Mouse (Mus musculus) heart, embryonic 12.5 days (tissue): ENCODE data around the gene Phf5a. TPM values are rescaled to one million over a fixed set of nuclear protein-coding genes. Genes with fewer than 3 reads are reported as not detected.

Experiments used
- ATAC-seq: fragments of 200-750 bp; cut with Nextera tagmentation; 2 replicates; pipeline ENCODE4 v1.8.0; 2017; ENCODE audit warnings: moderate TSS enrichment, moderate library complexity; ENCODE audit not compliant: insufficient number of reproducible peaks, low FRiP score
- H3K27ac ChIP-seq: fragments of 300-500 bp; sonication (generic); 2 replicates; pipeline ENCODE4 v1.5.1; 2016; ENCODE audit warnings: mild to moderate bottlenecking, moderate library complexity; ENCODE audit not compliant: poor library complexity, severe bottlenecking
- H3K27me3 ChIP-seq: fragments of 300-500 bp; sonication (generic); replicated peaks from 2 replicates; pipeline ENCODE4 v1.6.1; 2016; ENCODE audit warnings: mild to moderate bottlenecking, moderate library complexity
- H3K36me3 ChIP-seq: fragments of 300-500 bp; sonication (generic); 2 replicates; pipeline ENCODE4 v1.6.1; 2016; ENCODE audit warnings: mild to moderate bottlenecking, moderate library complexity
- H3K4me1 ChIP-seq: fragments of 300-500 bp; sonication (generic); replicated peaks from 2 replicates; pipeline ENCODE4 v1.6.1; 2016; ENCODE audit warnings: mild to moderate bottlenecking
- H3K4me2 ChIP-seq: fragments of 300-500 bp; sonication (generic); 2 replicates; pipeline ENCODE4 v1.6.1; 2016; ENCODE audit warnings: mild to moderate bottlenecking, moderate library complexity
- H3K4me3 ChIP-seq: fragments of 300-500 bp; sonication (generic); 2 replicates; pipeline ENCODE4 v1.5.1; 2016; ENCODE audit warnings: mild to moderate bottlenecking
- H3K9ac ChIP-seq: fragments of 300-500 bp; sonication (generic); 2 replicates; pipeline ENCODE4 v1.6.1; 2016; ENCODE audit warnings: mild to moderate bottlenecking, moderate library complexity
- H3K9me3 ChIP-seq: fragments of 300-500 bp; sonication (generic); replicated peaks from 2 replicates; pipeline ENCODE4 v1.6.1; 2016; ENCODE audit warnings: mild to moderate bottlenecking, moderate library complexity
- WGBS: fragments of 180-500 bp; shearing (Covaris S2); methylation state at CpG from one replicate; pipeline ENCODE4 v1.1.7; 2016; 5-methylcytosine and 5-hydroxymethylcytosine counted together
- polyA plus RNA-seq: library from polyadenylated mRNA; unstranded; fragments of >200 nt; fragmentation: Nextera tagmentation; extraction: Ambion mirVana; gene quantifications from 2 replicates; pipeline ENCODE4 v1.2.1, GENCODE M21; 2016

Gene Phf5a
- polyA plus RNA-seq, 1 experiment from 2014 or later = 88.9 TPM

GRCm38 (mm10) chr15:81846755-81847154, 25.0 kb downstream of the Phf5a start:
- Histone ChIP-seq H3K27ac (no peak overlapping the region), H3K9me3 (no peaks in the 10 kb centered on the region), H3K4me1 (peaks cover 16% of the 10 kb centered on the region), H3K9ac (no peak overlapping the region), H3K4me3 (no peak overlapping the region), H3K27me3 (no peaks in the 10 kb centered on the region), H3K4me2 (no peak overlapping the region), H3K36me3 (peaks cover 33% of the 10 kb centered on the region)
- WGBS = 81% methylated on average over 9 of the region's 9 CpGs
- no peak for ATAC-seq

GRCm38 (mm10) chr15:81845724-81846123, 26.0 kb downstream of the Phf5a start:
- no peak overlapping the region for H3K9ac ChIP-seq
- peaks cover 16% of the 10 kb centered on the region for H3K4me1 ChIP-seq
- H3K9me3 ChIP-seq = no peaks in the 10 kb centered on the region
- peaks cover 23% of the 10 kb centered on the region for H3K36me3 ChIP-seq
- ATAC-seq = no peak
- H3K27ac ChIP-seq = no peak overlapping the region
- WGBS = 24% methylated on average over 4 of the region's 4 CpGs
- H3K4me2 ChIP-seq = no peak overlapping the region
- H3K27me3 ChIP-seq = no peaks in the 10 kb centered on the region
- H3K4me3 ChIP-seq = no peak overlapping the region

GRCm38 (mm10) chr15:81845033-81845625, 26.6 kb downstream of the Phf5a start:
- Histone ChIP-seq H3K9ac (no peak overlapping the region), H3K4me1 (peaks cover 18% of the 10 kb centered on the region), H3K36me3 (peaks cover 17% of the 10 kb centered on the region), H3K4me2 (no peak overlapping the region), H3K27me3 (no peaks in the 10 kb centered on the region), H3K4me3 (no peak overlapping the region), H3K27ac (no peak overlapping the region), H3K9me3 (no peaks in the 10 kb centered on the region)
- ATAC-seq = no peak
- 70% methylated on average over 5 of the region's 5 CpGs for WGBS

GRCm38 (mm10) chr15:81842275-81842674, 29.4 kb downstream of the Phf5a start:
- no peak for ATAC-seq
- Histone ChIP-seq H3K36me3 (no peaks in the 10 kb centered on the region), H3K27ac (no peak overlapping the region), H3K4me1 (peaks cover 29% of the 10 kb centered on the region), H3K9me3 (no peaks in the 10 kb centered on the region), H3K4me3 (no peak overlapping the region), H3K4me2 (no peak overlapping the region), H3K9ac (no peak overlapping the region), H3K27me3 (no peaks in the 10 kb centered on the region)
- 79% methylated on average over 7 of the region's 7 CpGs for WGBS

GRCm38 (mm10) chr15:81840306-81840705, 31.4 kb downstream of the Phf5a start:
- WGBS = 87% methylated on average over 7 of the region's 7 CpGs
- Histone ChIP-seq H3K27me3 (no peaks in the 10 kb centered on the region), H3K9me3 (no peaks in the 10 kb centered on the region), H3K4me1 (peaks cover 33% of the 10 kb centered on the region), H3K4me3 (no peak overlapping the region), H3K4me2 (no peak overlapping the region), H3K27ac (no peak overlapping the region), H3K36me3 (no peaks in the 10 kb centered on the region), H3K9ac (no peak overlapping the region)
- ATAC-seq = no peak

DNA sequence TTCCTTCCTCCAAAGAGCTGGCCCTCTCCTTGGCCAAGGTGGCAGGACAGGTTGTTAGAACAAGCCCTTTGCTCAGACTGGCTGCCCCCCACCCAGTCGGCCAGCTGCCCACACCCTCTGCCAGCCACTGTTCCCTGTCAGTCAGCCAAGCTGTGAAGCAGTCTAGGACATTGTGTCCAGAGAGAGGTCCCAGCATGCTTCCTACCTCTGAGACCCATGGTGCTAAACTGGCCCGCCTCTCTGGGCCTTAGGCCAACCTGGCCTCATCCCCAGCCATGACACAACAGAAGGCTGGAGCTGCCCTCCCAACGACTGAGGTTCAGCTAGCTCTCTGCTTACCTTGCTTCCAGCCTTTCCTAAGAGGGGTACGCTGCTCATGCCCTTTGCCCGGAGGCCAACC, 32.1 kb downstream of the Phf5a start:
- H3K9me3 ChIP-seq = no peaks in the 10 kb centered on the region
- ATAC-seq = no peak
- no peak overlapping the region for H3K9ac ChIP-seq
- no peak overlapping the region for H3K27ac ChIP-seq
- no peak overlapping the region for H3K4me2 ChIP-seq
- 64% methylated on average over 5 of the region's 5 CpGs for WGBS
- H3K36me3 ChIP-seq = no peaks in the 10 kb centered on the region
- no peak overlapping the region for H3K4me3 ChIP-seq
- peaks cover 35% of the 10 kb centered on the region for H3K4me1 ChIP-seq
- H3K27me3 ChIP-seq = no peaks in the 10 kb centered on the region

DNA sequence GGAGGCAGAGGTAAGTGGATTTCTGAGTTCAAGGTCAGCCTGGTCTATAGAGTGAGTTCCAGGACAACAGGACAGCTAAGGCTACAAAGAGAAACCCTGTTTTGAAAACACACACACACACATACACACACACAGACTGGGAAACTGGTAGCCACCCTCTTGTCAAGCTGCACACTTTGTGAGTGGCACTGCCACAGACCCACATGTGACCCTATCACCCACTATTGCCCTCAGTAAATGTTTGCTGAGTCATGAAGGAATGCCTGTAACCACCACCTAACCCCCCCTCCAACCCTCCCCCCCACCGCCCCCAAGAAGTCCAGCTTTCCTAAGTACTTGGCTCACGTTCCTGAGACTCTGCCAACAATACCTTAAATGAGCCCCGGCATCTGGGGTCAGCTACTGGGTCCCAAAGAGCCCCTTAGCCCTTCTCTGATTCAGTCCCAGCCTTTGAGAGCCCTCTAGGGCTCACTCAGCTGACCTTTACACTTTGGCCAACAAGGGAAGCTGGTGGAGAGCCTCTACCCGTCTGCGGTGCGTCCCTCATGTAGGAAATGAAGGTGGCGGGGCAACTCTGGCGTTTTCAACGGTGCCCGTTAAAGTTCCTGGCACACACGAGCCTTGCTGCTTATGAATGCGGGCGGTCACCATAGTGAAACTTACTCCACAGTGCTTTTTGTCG, 33.0 kb downstream of the Phf5a start:
- no peak for ATAC-seq

GRCm38 (mm10) chr15:81836966-81837920, 34.5 kb downstream of the Phf5a start:
- H3K27me3 ChIP-seq = no peaks in the 10 kb centered on the region
- peaks cover 43% of the 10 kb centered on the region for H3K4me1 ChIP-seq
- ATAC-seq = no peak
- H3K9ac ChIP-seq = no peak overlapping the region
- 54% methylated on average over 7 of the region's 7 CpGs for whole genome bisulfite sequencing
- peak overlapping the region; percentile 76 for H3K4me2 ChIP-seq
- no peak overlapping the region for H3K4me3 ChIP-seq
- H3K9me3 ChIP-seq = no peaks in the 10 kb centered on the region
- H3K36me3 ChIP-seq = no peaks in the 10 kb centered on the region
- no peak overlapping the region for H3K27ac ChIP-seq

More for the DNA sequence above, 33.0 kb downstream of the Phf5a start:
- Histone ChIP-seq H3K36me3 (no peaks in the 10 kb centered on the region), H3K4me2 (no peak overlapping the region), H3K27ac (no peak overlapping the region), H3K9ac (no peak overlapping the region), H3K9me3 (no peaks in the 10 kb centered on the region), H3K4me1 (peaks cover 43% of the 10 kb centered on the region), H3K4me3 (no peak overlapping the region), H3K27me3 (no peaks in the 10 kb centered on the region)
- WGBS = 70% methylated on average over 14 of the region's 14 CpGs

DNA sequence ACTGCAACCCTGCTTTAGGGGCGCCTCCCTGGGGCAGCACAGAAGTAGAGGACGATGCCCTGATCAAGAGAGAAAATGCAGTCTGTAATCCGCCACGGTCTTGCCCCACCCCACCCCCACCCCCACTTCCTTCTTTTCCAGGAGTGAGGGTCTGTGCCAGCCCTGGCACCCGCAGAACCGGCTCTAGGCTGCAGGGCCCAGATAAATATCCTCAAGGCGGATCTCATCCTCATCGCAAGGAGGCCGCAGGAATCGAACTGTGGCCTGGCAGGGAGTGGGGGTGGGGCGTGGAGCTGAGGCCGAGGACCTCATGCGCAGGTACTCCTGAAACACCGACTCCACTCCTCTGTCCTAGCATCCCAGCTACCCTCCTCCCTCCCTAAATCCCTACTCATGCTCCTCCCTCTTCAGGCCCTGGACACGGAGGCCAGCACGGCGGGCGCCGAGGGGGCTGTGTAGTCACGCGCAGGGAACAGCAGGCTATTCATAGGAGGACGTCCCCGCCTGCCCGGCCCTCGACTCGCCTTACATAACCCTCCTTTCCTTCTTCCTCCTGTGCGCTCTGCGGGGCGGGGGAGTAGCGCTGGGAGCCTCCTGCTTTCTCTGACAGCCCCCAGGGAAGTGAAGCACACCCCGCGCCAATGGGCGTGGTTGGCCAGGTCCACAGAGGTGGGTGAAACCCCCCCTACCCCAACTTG, 35.4 kb downstream of the Phf5a start:
- ATAC-seq = peak; percentile 80
- peak overlapping the region; percentile 68 for H3K9ac ChIP-seq
- H3K4me1 ChIP-seq = peaks cover 44% of the 10 kb centered on the region
- H3K27ac ChIP-seq = peak overlapping the region; percentile 65; the same call in 1 of the 2 replicates
- peak overlapping the region; percentile 76 for H3K4me2 ChIP-seq
- H3K9me3 ChIP-seq = no peaks in the 10 kb centered on the region
- WGBS = 1% methylated on average over 33 of the region's 33 CpGs
- no peaks in the 10 kb centered on the region for H3K36me3 ChIP-seq
- H3K4me3 ChIP-seq = peak overlapping the region; percentile 43
- H3K27me3 ChIP-seq = no peaks in the 10 kb centered on the region

DNA sequence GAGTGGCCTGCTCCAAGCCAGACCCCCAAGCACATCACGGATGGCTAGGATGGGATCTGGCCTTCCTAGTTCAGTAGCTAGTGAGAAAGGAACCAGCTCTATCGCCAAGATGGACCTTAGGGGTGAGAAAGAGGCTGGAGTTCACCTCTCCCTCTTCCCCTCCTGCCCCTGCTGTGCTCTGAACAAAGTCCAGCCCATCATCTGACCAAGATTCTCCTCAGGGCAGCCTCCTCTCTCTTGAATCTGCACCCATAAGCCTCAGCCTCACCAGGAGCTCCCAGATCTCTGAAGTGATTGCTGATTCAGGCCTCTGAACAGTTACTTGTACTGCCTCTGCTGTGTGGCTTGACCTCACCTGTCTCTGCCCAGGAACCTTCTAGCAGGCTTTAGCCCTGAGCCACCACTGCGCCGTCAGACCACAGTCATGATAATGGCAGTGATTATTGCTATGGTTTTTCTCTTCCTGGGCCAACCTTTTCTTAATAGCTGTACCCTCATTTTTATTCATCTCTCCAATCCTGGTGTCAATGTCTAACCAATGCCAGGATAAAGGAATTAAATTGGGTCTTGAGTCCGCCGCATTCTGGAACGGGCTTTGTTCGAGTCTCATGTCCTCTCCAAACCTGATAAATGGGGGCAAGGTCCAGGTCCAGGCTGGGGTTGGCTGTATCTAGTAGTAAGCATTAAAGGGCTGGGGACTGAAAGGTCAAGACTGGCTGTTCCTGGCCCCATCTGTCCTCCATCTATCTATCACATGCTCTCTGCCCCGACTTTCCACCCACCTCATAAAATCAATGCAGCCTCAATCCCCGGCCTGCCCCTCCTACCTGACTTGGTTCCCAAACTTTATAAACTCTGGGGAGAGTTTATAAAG, 36.5 kb downstream of the Phf5a start:
- Histone ChIP-seq H3K27ac (no peak overlapping the region), H3K4me2 (peak overlapping the region; percentile 76; the same call in 1 of the 2 replicates), H3K4me3 (no peak overlapping the region), H3K9me3 (no peaks in the 10 kb centered on the region), H3K4me1 (peaks cover 48% of the 10 kb centered on the region), H3K9ac (no peak overlapping the region), H3K27me3 (no peaks in the 10 kb centered on the region), H3K36me3 (no peaks in the 10 kb centered on the region)
- no peak for ATAC-seq
- 72% methylated on average over 10 of the region's 10 CpGs for WGBS
